Mouse (Mus musculus) R1 (cell line): Measurements from ENCODE around the gene Gm20441.

Source experiments
- DNase-seq: peaks from one replicate; pipeline ENCODE4 v3.0.0-alpha.2; 2018; ENCODE audit warnings: low read depth, low spot score

The Gm20441 gene

DNA sequence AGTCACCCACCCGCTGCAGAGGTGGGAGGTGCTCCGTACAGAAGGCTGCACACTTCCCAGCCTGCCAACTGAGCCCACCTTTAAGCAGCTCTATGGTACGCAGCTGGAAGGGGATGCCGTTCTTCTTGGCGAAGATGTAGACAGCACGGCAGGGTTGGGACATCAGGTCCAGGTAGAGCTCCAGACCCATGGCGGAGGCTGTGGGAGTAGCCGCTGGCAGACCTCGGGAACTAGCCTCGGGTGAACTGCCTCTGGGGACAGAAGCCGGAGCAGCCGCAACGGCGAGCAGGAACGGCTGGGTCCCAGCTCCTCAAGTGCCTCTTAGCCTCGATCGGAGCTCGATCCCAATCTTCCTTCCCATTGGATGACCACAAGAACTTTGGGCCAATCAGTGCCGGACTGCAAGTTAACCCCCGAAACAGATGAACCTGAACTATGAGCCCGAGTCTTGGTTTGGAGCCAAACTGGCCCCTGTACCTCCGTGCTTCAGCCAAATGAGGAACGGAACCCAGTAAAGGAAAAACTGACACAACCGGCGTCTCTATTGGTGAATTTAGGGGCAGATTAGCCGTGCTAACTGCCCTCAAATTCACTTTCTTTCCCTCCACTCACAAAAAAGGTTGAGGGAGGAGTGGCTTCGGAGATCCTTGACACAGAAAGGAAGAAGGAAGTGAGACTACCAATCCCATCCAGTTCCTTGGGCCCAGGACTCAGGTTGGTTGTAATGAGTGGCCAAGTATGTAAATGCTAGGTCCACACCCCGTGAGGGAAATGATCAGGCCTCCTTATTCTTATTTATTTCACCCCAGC lies at the start of gene Gm20441, which contains the start of gene Gstt3:
Gm20441 (minus strand) TSS at position 186 of the 810 bp plus-strand sequence.
Gstt3 (minus strand) TSS at position 646 of the 810 bp plus-strand sequence.
- DNase-seq = peak; percentile 93

GRCm38 (mm10) chr10:75830275-75830670 lies 49.5 kb upstream of the Gm20441 start:
- DNase-seq = no peak

DNA sequence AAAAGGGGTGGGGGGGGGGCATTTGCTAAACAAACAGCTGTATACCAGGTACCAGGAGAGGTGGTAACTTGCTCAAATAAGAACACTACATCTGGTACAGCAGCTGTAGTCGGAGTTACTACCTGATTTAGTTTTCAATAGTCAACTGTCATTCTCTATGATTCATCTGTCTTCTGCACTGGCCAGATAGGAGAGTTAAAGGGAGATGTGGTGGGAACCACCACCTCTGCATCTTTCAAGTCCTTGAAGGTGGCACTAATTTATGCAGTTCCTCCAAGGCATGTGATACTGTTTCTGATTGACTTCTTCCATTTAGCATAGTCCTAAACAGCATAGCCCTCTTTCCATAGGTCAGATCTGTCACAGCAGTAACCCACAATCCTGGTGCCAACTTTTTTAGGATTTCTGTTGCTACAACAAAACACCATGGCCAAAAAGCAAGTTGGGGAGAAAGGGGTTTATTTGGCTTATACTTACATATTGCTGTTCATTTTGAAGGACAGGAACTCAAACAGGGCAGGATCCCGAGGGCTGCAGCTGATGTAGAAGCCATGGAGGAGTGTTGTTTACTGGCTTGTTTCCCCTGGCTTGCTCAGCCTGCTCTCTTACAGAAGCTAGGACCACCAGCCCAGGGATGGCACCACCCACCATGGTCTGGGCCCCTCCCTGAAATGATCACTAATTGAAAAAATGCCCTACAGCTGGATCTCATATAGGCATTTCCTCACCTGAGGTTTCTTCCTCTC lies 48.9 kb upstream of the Gm20441 start:
- no peak for DNase-seq

DNA sequence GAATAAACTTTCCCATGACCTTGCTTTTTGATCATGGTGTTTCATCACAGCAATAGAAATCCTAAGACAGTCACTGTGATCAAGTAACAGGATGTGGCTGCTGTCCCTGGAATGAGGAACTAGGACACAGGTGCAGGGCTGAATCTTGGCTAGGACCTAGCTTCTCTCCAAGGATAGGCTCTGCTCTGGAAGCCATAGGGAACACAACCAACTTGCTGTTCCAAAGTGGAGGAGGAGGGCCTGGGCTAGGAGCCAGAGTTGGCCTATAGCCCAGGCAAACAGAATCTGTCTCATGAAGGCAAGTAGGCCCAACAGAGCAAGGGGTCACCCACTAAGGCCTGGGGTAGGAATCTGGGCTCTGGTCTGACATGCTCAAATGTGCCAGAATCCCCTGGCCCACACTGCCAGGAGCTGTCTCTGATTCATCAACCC lies 47.8 kb upstream of the Gm20441 start:
- no peak for DNase-seq

DNA sequence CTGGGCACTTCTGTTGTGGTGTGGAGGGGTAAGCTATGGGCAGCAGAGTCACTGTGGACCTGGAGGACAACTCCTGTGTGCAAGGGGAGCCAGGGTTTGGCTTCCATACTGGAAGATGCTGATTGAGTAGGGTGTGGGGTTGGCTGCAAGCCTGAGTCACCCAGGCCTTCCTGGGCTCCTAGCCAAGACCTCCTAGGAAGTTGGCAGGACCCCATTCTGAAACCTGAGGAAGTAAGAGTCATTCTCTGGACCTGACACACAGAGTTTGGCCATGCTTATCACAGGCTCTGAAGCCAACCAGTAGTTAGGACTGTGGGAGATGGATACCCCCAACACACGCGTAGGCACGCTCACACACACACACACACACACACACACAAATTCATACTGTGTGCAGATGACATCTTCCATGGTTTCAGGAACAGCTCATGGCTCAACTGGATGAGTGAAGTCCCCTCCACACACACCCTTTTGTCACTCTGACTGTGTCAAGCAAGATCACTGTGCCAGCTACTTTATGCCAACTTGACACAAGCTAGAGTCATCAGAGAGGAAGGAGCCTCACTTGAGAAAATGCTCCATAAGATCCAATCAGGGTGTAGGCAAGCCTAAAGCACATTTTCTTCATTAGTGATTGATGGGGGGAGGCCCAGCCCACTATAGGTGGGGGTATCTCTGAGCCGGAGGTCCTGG lies 47.1 kb upstream of the Gm20441 start:
- no peak for DNase-seq

DNA sequence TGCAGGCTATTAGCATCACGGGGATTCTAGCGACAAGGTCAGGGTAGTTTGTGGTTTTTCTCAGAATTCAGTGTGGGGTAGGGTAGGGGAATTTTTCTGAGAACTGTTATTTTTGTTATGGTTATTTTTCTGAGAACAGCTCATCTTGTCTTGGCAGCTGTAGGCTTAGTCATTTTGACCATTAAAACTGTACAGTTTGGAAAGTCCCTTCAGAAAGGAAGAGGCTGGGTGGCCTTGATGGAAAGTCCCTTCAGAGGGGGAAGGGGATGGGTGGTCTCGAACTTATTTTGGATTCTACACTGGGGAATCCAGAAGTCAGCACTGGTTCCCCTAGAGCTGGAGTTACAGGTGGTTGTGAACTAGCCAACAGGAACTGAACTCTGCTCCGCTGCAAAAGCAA lies 43.8 kb upstream of the Gm20441 start:
- no peak for DNase-seq

DNA sequence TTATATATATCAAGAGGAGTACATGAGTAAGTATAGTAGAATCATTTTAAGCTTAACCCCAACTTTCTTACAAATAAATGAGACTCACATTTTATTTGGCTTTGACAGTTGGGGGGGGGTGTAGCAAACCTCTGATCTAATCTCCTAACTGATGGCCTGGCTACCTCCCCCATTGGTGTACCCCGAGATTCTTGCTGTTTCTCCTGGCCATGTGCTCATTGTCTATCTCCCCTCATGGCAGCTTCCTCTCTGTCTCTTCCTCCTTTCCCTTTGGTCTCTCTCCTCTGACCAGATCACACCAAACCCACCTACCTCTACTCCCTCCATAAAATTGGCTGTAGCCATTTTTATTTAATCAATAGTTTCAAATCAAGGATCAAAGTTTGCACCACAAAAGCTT lies 43.0 kb upstream of the Gm20441 start:
- no peak for DNase-seq

GRCm38 (mm10) chr10:75822443-75822842 lies 41.7 kb upstream of the Gm20441 start, which contains the start of gene Gstt4:
Gene Gstt4 (minus strand): TSS chr10:75822543.
- no peak for DNase-seq

DNA sequence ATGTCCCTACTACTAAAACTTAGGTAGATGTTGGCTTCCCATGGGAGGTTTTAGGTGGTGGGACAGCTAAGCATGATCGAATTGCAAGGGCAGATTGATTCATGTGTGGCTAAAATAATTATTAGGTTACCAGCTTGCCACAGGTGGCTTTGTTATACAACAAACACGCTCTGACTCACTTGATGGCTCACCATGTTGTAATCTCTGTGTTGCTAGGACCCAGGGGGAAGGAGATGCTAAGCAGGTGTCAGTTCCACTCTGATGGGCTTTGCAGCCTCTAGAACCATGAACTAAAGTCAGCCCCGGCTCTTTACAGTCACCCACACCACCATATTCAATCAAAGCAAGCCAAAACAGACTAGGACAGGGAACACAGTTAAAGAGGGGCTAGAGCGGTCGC lies 39.1 kb upstream of the Gm20441 start:
- DNase-seq = no peak

DNA sequence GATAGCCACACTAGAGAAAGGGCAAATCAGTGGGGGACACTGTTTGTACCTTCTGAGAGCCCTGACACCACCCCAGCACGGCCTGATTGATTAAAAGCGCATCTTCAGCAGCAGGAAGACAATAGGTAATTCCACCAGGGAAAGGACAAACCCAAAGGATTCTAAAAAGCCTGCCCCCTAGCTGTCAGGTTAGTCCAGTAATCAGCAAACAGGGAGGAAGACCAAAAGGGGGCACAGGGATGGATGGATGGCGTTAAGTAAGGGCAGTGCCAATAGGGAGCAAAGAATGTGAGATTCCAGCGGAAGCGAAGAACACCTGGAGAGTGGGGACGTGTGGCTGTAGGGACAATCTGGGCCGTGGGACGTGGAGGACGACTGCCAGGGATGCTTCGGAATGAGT lies 37.9 kb upstream of the Gm20441 start:
- peak; percentile 50 for DNase-seq

DNA sequence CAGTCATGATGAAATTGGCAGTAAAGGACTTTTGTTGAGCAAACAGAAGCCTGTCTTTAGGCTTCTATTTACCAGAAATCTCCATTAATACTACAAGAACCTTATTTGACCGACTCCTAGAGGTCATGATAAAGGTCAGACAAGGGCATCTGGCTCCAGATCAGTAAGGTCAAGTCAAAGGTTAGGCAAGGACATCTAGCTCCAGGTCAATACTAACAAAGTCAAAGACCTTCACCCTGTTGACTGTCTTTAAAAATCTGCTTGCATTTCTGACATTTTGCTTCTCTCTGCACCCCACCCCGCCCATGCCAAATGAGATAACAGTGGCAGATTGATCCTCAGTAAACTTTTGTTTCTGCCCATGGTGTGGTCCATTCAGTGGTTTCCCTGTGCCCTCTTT lies 23.5 kb upstream of the Gm20441 start:
- no peak for DNase-seq

DNA sequence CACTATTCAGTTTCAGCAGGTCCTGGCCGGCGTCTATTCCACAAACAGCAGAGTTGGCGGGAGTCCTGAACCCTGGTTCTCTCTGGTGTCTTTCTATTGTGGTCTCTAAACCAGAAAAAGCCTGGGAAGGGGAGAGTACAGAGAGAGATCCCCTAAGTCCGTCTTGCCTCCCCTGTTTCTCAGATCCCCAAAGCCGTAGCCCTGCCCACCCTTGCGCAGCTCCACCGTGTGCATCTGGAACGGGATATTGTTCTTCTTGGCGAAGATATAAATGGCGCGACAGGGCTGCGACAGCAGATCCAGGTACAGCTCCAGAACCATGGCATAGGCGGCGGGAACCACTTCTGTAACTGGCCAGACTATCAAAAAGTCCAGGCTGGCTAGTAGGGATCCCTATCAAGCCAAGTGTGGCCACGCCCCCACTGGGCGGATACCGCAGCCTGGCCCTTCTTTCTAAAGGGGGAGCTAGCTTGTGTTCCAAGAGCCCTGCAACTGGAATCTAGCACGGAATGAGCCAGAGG lies 17.5 kb upstream of the Gm20441 start, which contains the start of gene Gstt1:
Gstt1 (minus strand) TSS at position 409 of the 521 bp plus-strand sequence.
- DNase-seq = peak; percentile 38

GRCm38 (mm10) chr10:75797619-75798175 lies 16.9 kb upstream of the Gm20441 start:
- DNase-seq = peak; percentile 9

- no peak for DNase-seq
These were observed 16.2 kb upstream of the Gm20441 start for GRCm38 (mm10) chr10:75796731-75797516.

DNA sequence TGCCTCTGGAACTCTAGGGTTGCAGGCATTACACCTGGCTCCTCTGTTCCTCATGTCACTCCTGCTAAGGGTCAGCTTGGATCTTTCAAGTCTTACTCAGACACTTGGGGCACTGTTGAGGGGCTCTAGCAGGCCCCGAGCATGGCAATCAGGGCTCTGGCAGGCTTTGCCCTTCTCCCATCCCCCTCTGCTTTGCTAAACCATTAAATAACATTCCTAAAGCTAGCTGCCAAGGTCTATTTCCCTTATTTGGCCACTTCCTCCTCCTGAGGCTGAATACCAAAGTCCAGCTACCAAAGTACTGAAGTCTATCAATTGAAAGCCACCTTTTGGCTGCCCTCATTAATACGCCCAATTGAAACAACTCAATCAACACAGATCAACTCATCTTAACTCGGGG lies 14.1 kb upstream of the Gm20441 start:
- DNase-seq = no peak

GRCm38 (mm10) chr10:75790773-75791172 lies 10.0 kb upstream of the Gm20441 start:
- no peak for DNase-seq

DNA sequence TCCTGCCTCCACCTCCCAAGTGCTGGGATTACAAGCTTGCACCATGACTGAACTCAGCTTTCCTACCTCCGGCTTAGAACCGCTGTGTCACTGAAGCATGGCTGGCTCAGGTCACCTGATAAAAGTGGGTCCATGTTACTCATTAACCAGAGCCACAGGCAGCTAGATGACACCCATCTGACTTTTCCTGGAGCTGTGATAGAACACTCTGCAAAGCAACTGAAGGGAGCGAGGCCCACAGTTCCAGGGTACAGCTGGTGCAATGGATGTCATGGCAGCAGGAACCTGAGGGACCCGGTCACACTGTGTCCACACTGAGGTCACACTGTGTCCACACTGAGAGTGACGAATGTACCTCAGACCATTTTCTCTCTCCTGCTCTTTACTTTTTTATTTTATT lies 9.1 kb upstream of the Gm20441 start:
- no peak for DNase-seq

GRCm38 (mm10) chr10:75789081-75789735 lies 8.5 kb upstream of the Gm20441 start:
- DNase-seq = no peak

GRCm38 (mm10) chr10:75788277-75788676 lies 7.5 kb upstream of the Gm20441 start:
- DNase-seq = no peak

DNA sequence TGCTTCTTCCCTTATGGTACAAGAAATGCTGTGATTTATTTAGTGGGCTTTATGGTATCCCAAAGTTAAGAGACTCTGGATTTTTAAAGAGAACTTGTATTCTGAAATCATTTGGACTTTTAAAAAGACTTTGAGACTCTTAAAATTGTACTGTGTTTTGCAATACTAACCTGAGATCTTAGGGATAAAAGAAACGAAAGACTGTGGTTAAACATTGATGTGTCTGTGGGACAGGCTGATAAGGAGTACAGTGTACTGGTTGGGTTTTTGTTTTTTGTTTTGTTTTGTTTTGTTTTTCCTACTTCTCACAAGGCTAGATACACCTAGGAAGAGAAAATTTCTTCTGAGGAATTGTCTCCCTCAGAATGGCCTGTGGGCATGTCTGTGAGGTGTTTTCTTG lies 4.7 kb upstream of the Gm20441 start:
- DNase-seq = no peak
